Mouse (Mus musculus) forebrain, postnatal 0 days (tissue): ENCODE measurements around the gene Zmiz2. TPM values are rescaled to one million over a fixed set of nuclear protein-coding genes. Genes with fewer than 3 reads are reported as not detected.
"Not testable (repeated sequence)": the region's sequence is repeated elsewhere in the genome, so short reads cannot be mapped to it uniquely, and the experiment has no call there.

Experiments used
- ATAC-seq: fragments of 200-750 bp; cut with Nextera tagmentation; 2 replicates; pipeline ENCODE4 v1.8.0; 2017; ENCODE audit warnings: mild to moderate bottlenecking, moderate library complexity
- DNase-seq: peaks from one replicate; pipeline ENCODE4 v3.0.0-alpha.2; 2015
- H3K27ac ChIP-seq: fragments of 300-500 bp; sonication (generic); 2 replicates; pipeline ENCODE4 v1.5.1; 2014; ENCODE audit warnings: low read depth, mild to moderate bottlenecking, antibody characterized with exemption, low read length, moderate library complexity, mixed read lengths
- H3K27me3 ChIP-seq: fragments of 300-500 bp; sonication (generic); 2 replicates; pipeline ENCODE4 v1.6.1; 2014; ENCODE audit warnings: mild to moderate bottlenecking, low read length, mixed read lengths; ENCODE audit not compliant: insufficient read depth
- H3K36me3 ChIP-seq: fragments of 300-500 bp; sonication (generic); 2 replicates; pipeline ENCODE4 v1.6.1; 2014; ENCODE audit warnings: mild to moderate bottlenecking, moderate library complexity; ENCODE audit not compliant: insufficient read depth
- H3K4me1 ChIP-seq: fragments of 300-500 bp; sonication (generic); 2 replicates; pipeline ENCODE4 v1.6.1; 2014; ENCODE audit warnings: antibody characterized with exemption; ENCODE audit not compliant: insufficient read depth
- H3K4me2 ChIP-seq: fragments of 300-500 bp; sonication (generic); 2 replicates; pipeline ENCODE4 v1.6.1; 2014; ENCODE audit warnings: low read depth, mild to moderate bottlenecking, moderate library complexity
- H3K4me3 ChIP-seq: fragments of 300-500 bp; sonication (generic); 2 replicates; pipeline ENCODE4 v1.5.1; 2014; ENCODE audit warnings: low read depth, low read length, mixed read lengths
- H3K9ac ChIP-seq: fragments of 300-500 bp; sonication (generic); 2 replicates; pipeline ENCODE4 v1.6.1; 2014; ENCODE audit warnings: mild to moderate bottlenecking
- H3K9me3 ChIP-seq: fragments of 300-500 bp; sonication (generic); 2 replicates; pipeline ENCODE4 v1.6.1; 2016; ENCODE audit warnings: low read length
- CTCF ChIP-seq: sonication (generic); IDR thresholded peaks from 2 replicates; pipeline ENCODE4 v1.5.1; 2016; ENCODE audit warnings: antibody characterized with exemption, control low read depth, low read depth
- WGBS: fragments of 180-500 bp; shearing (Covaris S2); extraction: QIAGEN DNeasy Blood & Tissue Kit; methylation state at CpG from one replicate; pipeline ENCODE4 v1.1.7; 2014; 5-methylcytosine and 5-hydroxymethylcytosine counted together
- polyA plus RNA-seq: library from polyadenylated mRNA; unstranded; fragments of >200 nt; fragmentation: Nextera tagmentation; extraction: Ambion mirVana; gene quantifications from 2 replicates; pipeline ENCODE4 v1.2.1, GENCODE M21; 2015
- total RNA-seq: library from RNA; depleted of rRNA; stranded (reverse); fragments of >200 nt; gene quantifications from 2 replicates; pipeline ENCODE4 v1.2.3, GENCODE M21; 2014

Gene Zmiz2
- total and polyA plus RNA-seq, 2 experiments from 2014 or later, result 43.8 to 129 TPM

DNA sequence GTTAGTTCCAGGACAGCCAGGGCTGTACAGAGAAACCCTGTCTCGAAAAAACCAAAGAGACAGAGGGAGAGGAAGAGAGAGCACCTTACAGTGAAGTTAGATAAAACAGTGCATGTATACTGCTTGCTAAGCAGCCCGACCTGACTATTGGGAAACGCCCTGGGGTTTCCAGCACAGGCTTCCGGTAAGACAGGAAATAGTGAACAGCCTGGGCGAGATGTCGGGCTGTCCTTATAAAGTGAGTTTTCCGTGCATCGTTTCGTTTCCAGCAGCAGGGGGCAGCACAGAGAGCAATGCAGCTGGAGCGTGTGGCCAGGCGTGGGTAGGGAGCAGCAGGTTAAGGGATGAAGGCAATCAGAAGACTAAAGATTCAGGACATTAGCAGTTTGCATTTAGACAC is 23.0 kb upstream of the Zmiz2 start:
- 21% methylated on average over 11 of the region's 11 CpGs for WGBS

DNA sequence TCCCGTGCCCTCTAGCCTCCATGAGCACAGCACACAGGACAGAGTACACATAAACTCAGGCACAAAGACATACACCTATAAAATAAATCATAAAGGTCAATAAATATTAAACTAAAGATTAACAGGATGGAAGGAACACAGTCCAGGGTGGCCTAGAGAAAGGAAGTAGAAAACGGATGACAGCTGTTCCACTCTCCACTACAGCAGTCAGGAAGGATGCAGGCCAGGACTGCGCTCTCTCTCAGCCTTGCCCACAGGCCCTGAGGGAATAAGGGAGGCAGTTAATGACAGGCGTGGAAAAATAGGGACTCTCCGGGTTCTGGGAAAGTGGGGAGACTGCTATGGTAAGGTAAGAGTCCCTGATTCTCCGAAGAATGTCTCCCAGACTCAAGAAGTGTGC is 22.4 kb upstream of the Zmiz2 start:
- H3K9me3 ChIP-seq, result no peaks in the 10 kb centered on the region
- WGBS, result 80% methylated on average over 6 of the region's 6 CpGs
- no peaks in the 10 kb centered on the region for H3K36me3 ChIP-seq
- H3K27me3 ChIP-seq, result no peaks in the 10 kb centered on the region
- no peak overlapping the region for H3K4me3 ChIP-seq
- H3K9ac ChIP-seq, result no peak overlapping the region
- DNase-seq (no peak), ATAC-seq (no peak)
- H3K4me1 ChIP-seq, result no peaks in the 10 kb centered on the region
- TF ChIP-seq CTCF, result no peak
- no peak overlapping the region for H3K27ac ChIP-seq
- H3K4me2 ChIP-seq, result no peak overlapping the region

More for the DNA sequence above, 23.0 kb upstream of the Zmiz2 start:
- ATAC-seq (peak; percentile 67), DNase-seq (peak; percentile 67)
- Histone ChIP-seq H3K36me3 (no peaks in the 10 kb centered on the region), H3K27me3 (no peaks in the 10 kb centered on the region), H3K4me1 (no peaks in the 10 kb centered on the region), H3K9me3 (no peaks in the 10 kb centered on the region), H3K27ac (no peak overlapping the region), H3K4me3 (no peak overlapping the region), H3K4me2 (no peak overlapping the region), H3K9ac (no peak overlapping the region)
- TF ChIP-seq CTCF, result peak; percentile 75

DNA sequence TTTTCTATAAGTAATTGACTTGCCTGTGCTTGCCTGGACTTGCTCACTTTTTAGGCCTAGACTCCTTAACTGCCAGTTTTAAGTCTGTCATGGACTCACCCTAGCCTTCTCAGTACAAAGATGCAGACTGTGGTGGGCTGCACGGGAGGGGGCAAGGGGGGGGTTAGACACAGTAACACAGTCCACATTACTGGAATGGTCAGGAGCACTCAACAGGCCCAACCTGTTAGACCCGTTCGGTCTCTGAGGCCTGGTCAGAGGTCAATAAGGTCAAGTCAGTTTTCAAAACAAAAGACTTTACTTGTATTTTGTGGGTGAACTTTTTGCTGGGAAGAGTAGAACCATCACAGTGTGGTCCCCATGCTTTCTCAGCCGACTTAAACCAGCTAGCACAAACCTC is 21.7 kb upstream of the Zmiz2 start:
- H3K4me2 ChIP-seq, result no peak overlapping the region
- no peak overlapping the region for H3K27ac ChIP-seq
- H3K27me3 ChIP-seq, result no peaks in the 10 kb centered on the region
- ATAC-seq, result no peak
- no peak for TF ChIP-seq CTCF
- H3K4me1 ChIP-seq, result no peaks in the 10 kb centered on the region
- H3K9ac ChIP-seq, result no peak overlapping the region
- no peak overlapping the region for H3K4me3 ChIP-seq
- H3K36me3 ChIP-seq, result no peaks in the 10 kb centered on the region
- H3K9me3 ChIP-seq, result no peaks in the 10 kb centered on the region
- DNase-seq, result no peak
- WGBS, result 87% methylated on average over 4 of the region's 4 CpGs

DNA sequence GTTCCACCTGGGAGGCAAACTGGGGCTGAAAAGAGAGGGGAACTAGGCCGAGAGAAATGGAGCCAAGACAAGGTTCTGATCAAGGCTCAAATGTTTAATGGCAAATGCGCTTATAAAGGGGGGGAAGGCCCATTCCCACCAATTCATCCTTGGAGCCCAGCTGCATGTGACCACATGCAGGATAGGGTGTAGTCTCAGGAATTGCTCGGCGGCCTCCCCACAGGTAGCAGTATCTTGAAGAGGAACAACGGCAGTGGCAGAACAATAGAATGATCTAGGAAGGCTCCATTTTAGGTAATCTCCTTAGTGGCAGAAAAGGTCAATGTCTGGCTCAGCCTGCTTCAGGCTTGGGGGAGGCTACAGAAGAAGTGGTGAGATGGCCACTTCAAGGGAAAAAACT is 20.9 kb upstream of the Zmiz2 start:
- DNase-seq, H3K36me3 ChIP-seq, H3K4me1 ChIP-seq, H3K4me2 ChIP-seq, H3K27me3 ChIP-seq, H3K9ac ChIP-seq, H3K27ac ChIP-seq, H3K4me3 ChIP-seq, ATAC-seq, H3K9me3 ChIP-seq: not testable (repeated sequence)
- WGBS, result 84% methylated on average over 5 of the region's 5 CpGs

DNA sequence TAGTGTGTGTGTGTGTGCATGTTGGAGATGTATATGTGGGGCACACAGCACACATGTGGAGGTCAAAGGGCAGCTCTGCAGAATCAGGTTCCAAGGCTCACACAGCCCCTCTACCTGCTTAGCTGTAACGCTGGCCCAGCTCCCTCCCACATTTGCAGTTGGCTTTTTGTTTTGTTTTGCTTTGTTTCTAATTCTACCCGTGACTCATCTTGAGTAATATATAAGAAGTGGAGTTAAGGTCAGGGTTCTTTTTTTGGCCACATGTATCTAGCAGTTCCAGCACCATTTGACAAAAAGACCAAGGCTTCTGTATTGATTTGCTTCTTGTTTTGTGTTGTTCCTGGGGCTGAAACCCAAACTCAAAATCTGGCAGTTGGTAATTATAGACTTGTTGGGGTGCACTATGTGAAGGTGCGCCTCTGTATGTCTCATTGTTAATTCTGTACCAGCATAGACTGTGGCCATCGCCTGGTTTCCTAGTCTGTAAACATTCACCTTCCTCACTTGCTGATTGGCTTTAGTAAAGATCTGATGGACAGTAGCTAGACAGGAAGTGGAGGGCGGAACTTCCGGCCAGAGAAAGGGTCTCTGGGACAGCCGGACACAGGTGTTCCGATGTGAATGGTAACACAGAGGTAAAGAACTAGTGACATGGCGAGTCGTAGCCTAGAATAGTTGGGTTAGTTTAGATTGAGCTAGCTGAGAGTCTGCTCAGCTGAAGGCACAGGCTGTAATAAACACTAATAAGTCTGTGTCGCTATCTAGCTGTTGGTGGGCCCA is 17.3 kb upstream of the Zmiz2 start:
- no peaks in the 10 kb centered on the region for H3K36me3 ChIP-seq
- no peak overlapping the region for H3K27ac ChIP-seq
- no peaks in the 10 kb centered on the region for H3K27me3 ChIP-seq
- DNase-seq (no peak), ATAC-seq (no peak)
- TF ChIP-seq CTCF, result no peak
- no peak overlapping the region for H3K4me3 ChIP-seq
- no peaks in the 10 kb centered on the region for H3K9me3 ChIP-seq
- H3K9ac ChIP-seq, result no peak overlapping the region
- 86% methylated on average over 11 of the region's 11 CpGs for WGBS
- H3K4me1 ChIP-seq, result no peaks in the 10 kb centered on the region
- H3K4me2 ChIP-seq, result no peak overlapping the region

DNA sequence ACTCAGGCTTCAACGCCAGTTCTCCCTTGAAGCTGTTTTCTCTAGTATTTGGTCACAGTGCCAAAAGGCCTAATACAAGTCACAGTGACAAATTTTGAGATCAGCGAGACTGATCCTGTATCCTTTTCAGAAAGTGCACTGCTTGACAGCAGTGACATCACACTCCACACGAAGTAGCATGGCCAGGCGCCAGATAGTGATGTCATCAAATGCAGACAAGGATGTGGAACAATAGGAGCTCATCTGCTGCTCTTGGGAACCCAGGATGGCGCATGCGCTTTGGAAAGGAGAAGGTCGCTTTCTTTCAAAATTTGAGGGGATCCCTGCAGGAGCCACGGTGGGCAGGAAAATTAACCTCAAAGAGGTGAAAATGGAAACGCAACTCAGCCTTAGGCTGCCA is 16.1 kb upstream of the Zmiz2 start:
- H3K36me3 ChIP-seq, result no peaks in the 10 kb centered on the region
- WGBS, result 75% methylated on average over 9 of the region's 9 CpGs

DNA sequence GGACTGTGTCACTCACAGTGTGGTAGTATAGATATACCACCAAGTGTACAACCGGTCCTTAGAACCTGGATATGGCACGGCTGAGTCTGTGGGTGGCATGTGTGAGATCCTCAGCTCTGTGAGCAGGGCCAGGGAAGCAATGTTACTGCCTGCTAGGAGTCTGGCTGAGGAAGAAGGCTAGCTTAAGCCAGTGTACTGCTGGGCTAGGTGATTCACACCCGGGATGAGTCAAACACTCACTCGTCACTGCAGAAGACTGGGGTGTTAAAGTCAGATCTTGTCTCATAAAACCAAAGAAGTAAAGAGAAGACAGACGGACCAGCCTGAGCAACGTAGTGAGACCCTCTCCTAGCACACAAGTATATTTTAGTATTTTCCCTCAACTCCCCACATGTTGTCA is 8.0 kb upstream of the Zmiz2 start:
- Histone ChIP-seq H3K9ac (no peak overlapping the region), H3K4me3 (no peak overlapping the region), H3K4me1 (no peaks in the 10 kb centered on the region), H3K36me3 (no peaks in the 10 kb centered on the region), H3K27me3 (no peaks in the 10 kb centered on the region), H3K9me3 (no peaks in the 10 kb centered on the region), H3K27ac (no peak overlapping the region), H3K4me2 (no peak overlapping the region)
- whole genome bisulfite sequencing, result 91% methylated on average over 6 of the region's 6 CpGs
- TF ChIP-seq CTCF, result no peak
- ATAC-seq (no peak), DNase-seq (no peak)

More for the DNA sequence above, 16.1 kb upstream of the Zmiz2 start:
- Histone ChIP-seq H3K27ac (no peak overlapping the region), H3K4me2 (no peak overlapping the region), H3K9me3 (no peaks in the 10 kb centered on the region), H3K4me3 (no peak overlapping the region), H3K9ac (no peak overlapping the region), H3K4me1 (no peaks in the 10 kb centered on the region), H3K27me3 (no peaks in the 10 kb centered on the region)
- ATAC-seq (no peak), DNase-seq (no peak)
- no peak for TF ChIP-seq CTCF
